Mouse (Mus musculus) C2C12 (cell line): Measurements from ENCODE around the gene Plekhj1.

ENCODE experiments used
- CEBPB ChIP-seq: IDR thresholded peaks from one replicate; pipeline ENCODE4 v1.6.1; 2011; ENCODE audit warnings: low read depth, mild to moderate bottlenecking, control low read depth, moderate library complexity
- CTCF ChIP-seq: IDR thresholded peaks from one replicate; pipeline ENCODE4 v1.5.1; 2011; ENCODE audit not compliant: control insufficient read depth, insufficient read depth, insufficient read length
- MAX ChIP-seq: IDR thresholded peaks from one replicate; pipeline ENCODE4 v1.6.1; 2011; ENCODE audit warnings: mild to moderate bottlenecking, control low read depth
- MYOD1 ChIP-seq: IDR thresholded peaks from one replicate; pipeline ENCODE4 v1.6.1; 2011; ENCODE audit warnings: low read depth; ENCODE audit not compliant: control insufficient read depth, insufficient read length
- MYOG ChIP-seq: IDR thresholded peaks from one replicate; pipeline ENCODE4 v1.6.1; 2011; ENCODE audit not compliant: control insufficient read depth, insufficient read length; ENCODE audit errors: extremely low read depth
- USF1 ChIP-seq: IDR thresholded peaks from one replicate; pipeline ENCODE4 v1.6.1; 2011; ENCODE audit warnings: low read depth, mild to moderate bottlenecking, control low read depth, moderate library complexity

- TF ChIP-seq CTCF (peak; percentile 73), USF1 (no peak), MYOD1 (no peak), MYOG (no peak), MAX (no peak), CEBPB (no peak)
These were observed 23.9 kb downstream of the Plekhj1 start for GRCm38 (mm10) chr10:80774549-80774948.
